Mouse (Mus musculus): ENCODE data around the gene Agpat2. TPM values are rescaled to one million over a fixed set of nuclear protein-coding genes. Genes with fewer than 3 reads are reported as not detected.

The Agpat2 gene
- polyA plus RNA-seq, 1 experiment, result 6.1 TPM

DNA sequence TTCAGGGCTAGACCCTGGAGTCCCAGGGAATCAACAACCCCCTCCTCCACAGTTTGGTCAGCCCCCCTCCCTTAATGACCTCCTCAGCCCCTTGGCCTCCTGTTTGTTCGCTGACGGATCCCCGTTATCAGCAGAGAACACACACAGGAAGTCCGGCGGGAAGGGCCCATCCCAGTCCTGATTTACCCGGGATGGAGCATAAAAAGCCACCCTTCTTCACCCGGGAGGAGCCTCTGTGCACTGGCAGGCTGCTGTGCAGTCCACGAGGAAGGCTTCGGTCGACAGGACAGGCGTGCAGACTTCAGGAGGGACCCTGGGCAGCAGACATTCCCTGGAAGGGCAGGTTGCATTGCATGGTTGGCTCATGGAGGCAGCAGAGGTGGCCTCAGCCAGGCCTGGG, 20.6 kb downstream of the Agpat2 start:
- peak; percentile 16; the same call in 1 of the 2 replicates for TF ChIP-seq POLR2A (IDR thresholded peaks at IDR 0.05; ENCODE audit: borderline replicate concordance, extremely low read depth, insufficient read depth, insufficient read length, poor library complexity, severe bottlenecking)
- no peak for TF ChIP-seq CTCF (IDR thresholded peaks at IDR 0.05; ENCODE audit: borderline replicate concordance, extremely low read depth, insufficient read depth, insufficient read length)
- DNase-seq (ENCODE audit: low read depth), result no peak

DNA sequence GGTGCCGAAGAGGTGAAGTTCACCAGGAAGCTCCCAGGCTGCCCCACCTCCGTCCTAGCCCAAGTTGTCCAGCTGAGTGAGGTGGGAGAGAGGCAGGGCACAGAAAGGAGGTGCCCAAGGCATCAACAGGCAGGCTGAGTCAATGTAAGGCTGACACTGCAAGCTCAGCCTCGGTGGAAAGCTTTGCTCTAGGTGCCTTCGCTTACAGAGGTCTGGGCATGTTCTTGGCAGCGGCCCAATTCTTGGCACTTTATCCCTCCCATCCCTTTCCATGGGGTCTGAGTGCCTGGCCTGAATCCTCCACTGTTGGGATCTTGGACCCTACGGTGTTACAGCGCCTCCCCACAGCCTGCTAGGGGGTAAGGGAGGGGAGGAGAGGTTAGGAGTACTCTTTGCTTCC, 21.5 kb downstream of the Agpat2 start:
- TF ChIP-seq POLR2A (IDR thresholded peaks at IDR 0.05; ENCODE audit: borderline replicate concordance, extremely low read depth, insufficient read depth, insufficient read length, poor library complexity, severe bottlenecking) (no peak), CTCF (IDR thresholded peaks at IDR 0.05; ENCODE audit: borderline replicate concordance, extremely low read depth, insufficient read depth, insufficient read length) (no peak)
- DNase-seq (ENCODE audit: low read depth), result peak; percentile 31

DNA sequence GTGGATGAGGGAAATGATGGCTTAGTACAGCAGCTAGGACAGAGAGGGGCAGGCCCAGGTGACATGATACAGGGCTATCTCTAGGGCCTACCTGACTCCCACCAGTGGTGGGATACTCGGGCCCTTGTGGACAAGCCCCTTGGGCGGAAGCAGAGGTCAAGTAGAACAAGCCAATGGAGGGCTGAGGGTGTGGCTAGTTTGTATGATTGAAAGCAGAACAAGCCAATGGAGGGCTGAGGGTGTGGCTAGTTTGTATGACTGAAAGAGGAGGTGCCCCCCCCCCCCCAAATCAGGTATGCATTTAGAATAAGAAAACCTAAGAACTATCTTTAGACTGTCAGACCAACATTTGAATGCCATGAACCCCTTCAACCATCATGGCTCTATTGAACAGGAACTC, 22.0 kb downstream of the Agpat2 start:
- no peak for DNase-seq (ENCODE audit: low read depth)
- TF ChIP-seq CTCF (IDR thresholded peaks at IDR 0.05; ENCODE audit: borderline replicate concordance, extremely low read depth, insufficient read depth, insufficient read length) (no peak), POLR2A (IDR thresholded peaks at IDR 0.05; ENCODE audit: borderline replicate concordance, extremely low read depth, insufficient read depth, insufficient read length, poor library complexity, severe bottlenecking) (no peak)

DNA sequence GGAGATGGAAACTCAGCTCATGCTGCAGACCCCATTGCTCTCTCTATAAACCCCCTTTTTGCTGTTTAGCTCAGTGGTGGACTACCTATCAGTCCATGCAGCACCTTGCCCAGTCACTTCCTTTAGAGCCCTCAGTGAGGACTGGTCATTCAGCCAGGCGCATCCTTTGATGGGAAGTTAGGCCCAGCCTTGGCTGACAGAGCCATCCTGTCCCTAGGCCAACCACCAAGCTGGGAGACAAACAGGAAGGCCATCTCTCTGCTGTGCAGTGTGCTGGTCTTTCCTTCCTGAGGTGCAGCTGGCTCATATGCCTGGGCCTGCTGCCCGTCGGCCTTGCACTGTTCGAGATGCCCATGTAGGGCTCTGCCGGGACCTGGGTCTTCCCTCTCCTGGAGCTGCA, 23.5 kb downstream of the Agpat2 start:
- TF ChIP-seq POLR2A (IDR thresholded peaks at IDR 0.05; ENCODE audit: borderline replicate concordance, extremely low read depth, insufficient read depth, insufficient read length, poor library complexity, severe bottlenecking), result no peak
- TF ChIP-seq CTCF (IDR thresholded peaks at IDR 0.05; ENCODE audit: borderline replicate concordance, extremely low read depth, insufficient read depth, insufficient read length), result no peak
- no peak for DNase-seq (ENCODE audit: low read depth)

DNA sequence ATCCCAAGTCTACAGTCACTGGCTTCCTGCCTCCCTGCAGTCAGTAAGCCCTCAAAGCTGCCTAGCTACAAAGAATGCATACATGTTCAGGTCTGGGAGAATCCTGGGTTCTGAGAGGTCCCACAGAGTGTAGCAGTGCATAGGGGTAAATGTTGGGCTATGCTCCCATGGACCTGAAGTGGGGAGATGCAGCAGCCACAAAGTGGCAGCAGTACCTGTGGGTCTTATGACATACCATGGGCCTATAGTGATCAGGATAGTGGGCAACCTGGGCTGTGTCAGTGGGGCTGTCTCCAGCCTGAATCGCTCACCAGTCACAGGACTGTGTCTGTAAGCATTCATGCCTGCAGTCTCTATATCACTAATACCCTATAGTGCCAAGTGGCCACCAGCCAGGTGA, 24.5 kb downstream of the Agpat2 start, which contains the start of gene Egfl7:
TSS of gene Egfl7 (plus strand) at position 301 of the 400 bp plus-strand sequence.
- no peak for TF ChIP-seq POLR2A (IDR thresholded peaks at IDR 0.05; ENCODE audit: borderline replicate concordance, extremely low read depth, insufficient read depth, insufficient read length, poor library complexity, severe bottlenecking)
- no peak for DNase-seq (ENCODE audit: low read depth)

DNA sequence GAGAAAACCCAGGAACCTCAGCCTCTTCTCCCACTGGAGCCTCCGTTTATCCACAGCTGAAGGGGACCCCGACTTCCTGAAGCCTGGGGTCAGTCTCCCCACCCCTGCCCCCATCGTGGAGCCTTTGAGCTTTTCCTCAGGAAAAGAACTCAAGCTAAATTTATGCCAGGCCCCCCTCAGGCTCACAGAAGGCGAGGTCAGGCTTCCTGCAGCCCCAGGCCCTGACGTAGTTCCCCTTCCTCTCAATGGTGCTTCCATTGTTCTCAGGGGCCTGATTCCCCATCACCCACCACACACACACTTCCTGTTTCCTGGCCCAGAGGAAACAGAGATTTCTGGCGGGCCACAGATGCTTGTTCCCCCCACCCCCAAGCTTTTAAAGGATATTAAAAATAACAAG, 25.8 kb downstream of the Agpat2 start:
- TF ChIP-seq CTCF (IDR thresholded peaks at IDR 0.05; ENCODE audit: borderline replicate concordance, extremely low read depth, insufficient read depth, insufficient read length) (no peak), POLR2A (IDR thresholded peaks at IDR 0.05; ENCODE audit: borderline replicate concordance, extremely low read depth, insufficient read depth, insufficient read length, poor library complexity, severe bottlenecking) (no peak)
- peak; percentile 30 for DNase-seq (ENCODE audit: low read depth)

DNA sequence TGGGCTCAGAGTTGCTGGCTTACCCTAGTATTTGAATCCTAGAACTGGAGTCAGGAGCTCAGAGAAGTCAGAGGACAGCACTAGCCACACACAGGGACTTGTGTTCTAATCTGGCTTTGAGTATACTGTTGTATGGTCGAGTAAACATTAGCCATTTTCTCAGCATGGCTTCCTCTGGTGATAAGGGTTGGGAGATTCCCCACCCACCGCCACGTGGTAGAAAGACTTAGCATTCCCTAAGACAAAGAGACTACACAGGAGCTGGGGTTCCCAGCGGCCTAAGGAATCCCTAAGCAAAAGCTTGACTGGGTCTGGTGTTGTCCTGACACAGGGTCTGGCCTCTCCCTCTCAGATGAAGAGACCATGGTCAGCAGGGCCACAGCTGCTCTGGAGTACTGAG, 27.8 kb downstream of the Agpat2 start:
- TF ChIP-seq POLR2A (IDR thresholded peaks at IDR 0.05; ENCODE audit: borderline replicate concordance, extremely low read depth, insufficient read depth, insufficient read length, poor library complexity, severe bottlenecking), result no peak
- no peak for TF ChIP-seq CTCF (IDR thresholded peaks at IDR 0.05; ENCODE audit: borderline replicate concordance, extremely low read depth, insufficient read depth, insufficient read length)
- DNase-seq (ENCODE audit: low read depth), result no peak

DNA sequence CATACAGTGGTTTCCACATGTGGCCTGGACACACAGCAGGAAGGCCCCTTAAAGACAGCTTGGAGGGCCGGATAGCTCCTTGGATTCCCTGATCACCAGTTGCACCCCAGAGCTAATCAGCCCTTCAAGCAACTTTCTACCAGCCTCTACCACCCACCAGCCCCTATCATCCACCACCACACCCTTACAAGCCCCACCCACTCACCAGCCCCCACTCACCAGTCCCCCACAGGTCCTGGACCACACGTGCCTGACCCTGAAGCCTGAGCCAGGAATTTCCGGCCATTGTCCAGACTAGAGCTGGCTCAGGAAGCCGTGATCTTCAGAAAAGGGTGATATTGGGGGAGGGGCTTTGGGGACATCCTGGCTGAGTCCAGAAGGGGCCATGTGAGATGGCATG, 28.4 kb downstream of the Agpat2 start:
- no peak for TF ChIP-seq POLR2A (IDR thresholded peaks at IDR 0.05; ENCODE audit: borderline replicate concordance, extremely low read depth, insufficient read depth, insufficient read length, poor library complexity, severe bottlenecking)
- no peak for TF ChIP-seq CTCF (IDR thresholded peaks at IDR 0.05; ENCODE audit: borderline replicate concordance, extremely low read depth, insufficient read depth, insufficient read length)
- DNase-seq (ENCODE audit: low read depth), result no peak

DNA sequence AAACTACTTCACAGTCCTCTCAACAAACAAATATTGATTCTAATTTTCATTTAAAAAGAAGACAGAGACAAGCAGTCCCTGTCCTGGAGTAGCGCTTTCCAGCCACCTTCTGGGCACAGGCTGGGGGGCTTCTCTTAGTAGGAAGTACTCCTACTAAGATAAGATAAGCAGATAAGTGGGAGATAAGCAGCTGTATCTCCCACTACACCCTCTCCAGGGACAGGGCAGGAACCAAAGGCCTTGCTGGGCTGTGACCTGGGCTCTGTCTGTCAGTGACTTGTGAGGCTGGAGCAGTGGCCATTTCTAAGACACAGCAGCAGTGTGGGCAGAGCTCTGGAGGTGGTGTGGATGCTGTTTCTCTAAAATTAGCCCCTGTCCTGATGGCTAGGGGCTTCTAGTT, 28.8 kb downstream of the Agpat2 start:
- no peak for DNase-seq (ENCODE audit: low read depth)
- TF ChIP-seq POLR2A (IDR thresholded peaks at IDR 0.05; ENCODE audit: borderline replicate concordance, extremely low read depth, insufficient read depth, insufficient read length, poor library complexity, severe bottlenecking), result no peak
- no peak for TF ChIP-seq CTCF (IDR thresholded peaks at IDR 0.05; ENCODE audit: borderline replicate concordance, extremely low read depth, insufficient read depth, insufficient read length)

DNA sequence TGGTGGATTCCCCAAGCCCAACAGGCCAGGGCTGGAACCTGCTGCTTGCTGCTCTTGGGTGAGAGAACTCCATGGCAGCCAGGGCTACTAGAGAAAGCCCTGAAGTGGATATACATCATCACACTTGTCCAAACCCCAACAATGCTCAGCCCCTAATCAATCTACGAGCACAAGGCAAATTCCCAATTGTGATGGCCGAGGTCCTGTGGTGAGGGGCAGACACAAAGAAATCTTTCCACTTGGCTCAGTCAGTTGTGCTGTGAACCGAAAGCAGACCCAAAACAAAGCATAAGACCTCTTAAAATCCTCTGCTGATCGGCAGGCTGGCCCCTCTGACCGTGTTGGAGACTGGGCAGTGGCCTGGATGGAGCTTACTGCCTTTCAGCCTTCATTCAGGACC, 29.4 kb downstream of the Agpat2 start:
- no peak for DNase-seq (ENCODE audit: low read depth)
- TF ChIP-seq CTCF (IDR thresholded peaks at IDR 0.05; ENCODE audit: borderline replicate concordance, extremely low read depth, insufficient read depth, insufficient read length), result no peak
- no peak for TF ChIP-seq POLR2A (IDR thresholded peaks at IDR 0.05; ENCODE audit: borderline replicate concordance, extremely low read depth, insufficient read depth, insufficient read length, poor library complexity, severe bottlenecking)

DNA sequence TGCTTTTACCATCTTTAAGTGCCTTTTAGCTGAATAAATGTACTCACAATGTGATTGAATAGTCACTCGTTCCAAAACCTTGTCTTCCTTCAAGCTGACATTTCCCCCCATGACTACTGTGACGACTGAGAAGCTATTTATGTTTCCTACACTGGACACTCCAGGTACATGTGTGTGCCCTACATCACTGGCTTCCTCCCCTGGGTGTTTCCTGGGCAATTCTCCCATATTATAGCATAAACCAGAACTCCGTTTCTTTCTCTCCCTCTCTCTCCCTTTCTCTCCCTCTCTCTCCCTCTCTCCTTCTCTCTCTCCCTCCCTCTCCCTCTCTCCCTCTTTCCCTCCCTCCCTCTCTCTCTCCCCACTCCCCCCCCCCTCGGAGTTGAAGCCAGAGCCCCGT, 30.4 kb downstream of the Agpat2 start:
- no peak for DNase-seq (ENCODE audit: low read depth)
- TF ChIP-seq POLR2A (IDR thresholded peaks at IDR 0.05; ENCODE audit: borderline replicate concordance, extremely low read depth, insufficient read depth, insufficient read length, poor library complexity, severe bottlenecking), result no peak
- TF ChIP-seq CTCF (IDR thresholded peaks at IDR 0.05; ENCODE audit: borderline replicate concordance, extremely low read depth, insufficient read depth, insufficient read length), result no peak

DNA sequence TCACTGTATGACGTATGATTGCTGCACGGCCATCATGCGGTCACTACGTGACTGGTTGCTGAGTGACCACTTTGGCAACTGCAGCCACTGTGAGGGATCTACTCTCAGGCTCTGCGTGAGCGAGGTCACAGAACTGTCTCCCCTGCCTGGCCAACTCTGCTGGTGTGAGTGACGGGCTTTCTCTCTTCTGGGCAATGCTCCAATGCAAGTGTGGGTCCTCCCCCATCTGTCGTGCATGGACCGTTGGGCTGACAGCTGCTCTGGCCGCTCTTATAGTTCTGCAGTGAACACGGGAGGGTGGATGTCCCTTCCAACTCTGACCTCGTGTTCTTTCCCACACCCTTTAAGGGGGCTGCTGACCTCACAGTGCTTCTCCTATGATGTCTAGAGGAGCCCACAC, 30.8 kb downstream of the Agpat2 start:
- TF ChIP-seq POLR2A (IDR thresholded peaks at IDR 0.05; ENCODE audit: borderline replicate concordance, extremely low read depth, insufficient read depth, insufficient read length, poor library complexity, severe bottlenecking) (no peak), CTCF (IDR thresholded peaks at IDR 0.05; ENCODE audit: borderline replicate concordance, extremely low read depth, insufficient read depth, insufficient read length) (no peak)
- DNase-seq (ENCODE audit: low read depth), result peak; percentile 82

DNA sequence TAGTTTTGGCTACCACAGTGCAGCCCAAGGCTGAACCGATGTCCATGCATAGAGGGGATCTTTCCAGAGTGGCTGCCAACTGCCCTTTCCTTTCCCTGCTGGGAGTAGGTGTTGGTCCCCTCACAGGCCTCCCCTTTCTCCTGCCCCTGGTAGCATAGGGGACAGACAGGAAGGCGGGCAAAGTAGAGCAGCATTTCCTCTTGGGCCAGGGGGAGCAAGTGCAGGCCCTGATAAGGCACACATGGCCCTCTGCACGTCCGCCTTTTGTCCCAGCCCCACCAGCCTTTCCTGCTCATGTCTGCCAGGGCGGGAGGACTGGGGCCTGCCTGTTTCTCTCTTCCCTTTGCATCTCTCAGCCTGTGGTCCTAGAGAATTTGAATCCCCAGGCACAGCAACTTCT, 32.4 kb downstream of the Agpat2 start:
- no peak for TF ChIP-seq CTCF (IDR thresholded peaks at IDR 0.05; ENCODE audit: borderline replicate concordance, extremely low read depth, insufficient read depth, insufficient read length)
- TF ChIP-seq POLR2A (IDR thresholded peaks at IDR 0.05; ENCODE audit: borderline replicate concordance, extremely low read depth, insufficient read depth, insufficient read length, poor library complexity, severe bottlenecking), result no peak
- DNase-seq (ENCODE audit: low read depth), result no peak
